Mouse (Mus musculus) myocyte (in vitro differentiated cells): ENCODE measurements around the gene Snap23.

Source experiments
- CEBPB ChIP-seq: IDR thresholded peaks from 2 replicates; pipeline ENCODE4 v1.6.1; 2011; ENCODE audit warnings: mild to moderate bottlenecking, moderate library complexity; ENCODE audit not compliant: poor library complexity, insufficient read depth, severe bottlenecking
- E2F4 ChIP-seq: IDR thresholded peaks from one replicate; pipeline ENCODE4 v1.6.1; 2011; ENCODE audit warnings: mild to moderate bottlenecking, control low read depth, moderate library complexity; ENCODE audit not compliant: insufficient read depth
- MAX ChIP-seq: IDR thresholded peaks from one replicate; pipeline ENCODE4 v1.6.1; 2011; ENCODE audit warnings: low read depth, mild to moderate bottlenecking, control low read depth
- POLR2A ChIP-seq: IDR thresholded peaks from one replicate; pipeline ENCODE4 v1.6.1; 2011; ENCODE audit warnings: low read depth, mild to moderate bottlenecking, control low read depth, moderate library complexity; ENCODE audit not compliant: insufficient read length
- TCF3 ChIP-seq: IDR thresholded peaks from one replicate; pipeline ENCODE4 v1.6.1; 2011; ENCODE audit warnings: low read depth, control low read depth; ENCODE audit not compliant: insufficient read length
- USF1 ChIP-seq: IDR thresholded peaks from one replicate; pipeline ENCODE4 v1.6.1; 2011; ENCODE audit warnings: low read depth, mild to moderate bottlenecking, control low read depth, moderate library complexity

DNA sequence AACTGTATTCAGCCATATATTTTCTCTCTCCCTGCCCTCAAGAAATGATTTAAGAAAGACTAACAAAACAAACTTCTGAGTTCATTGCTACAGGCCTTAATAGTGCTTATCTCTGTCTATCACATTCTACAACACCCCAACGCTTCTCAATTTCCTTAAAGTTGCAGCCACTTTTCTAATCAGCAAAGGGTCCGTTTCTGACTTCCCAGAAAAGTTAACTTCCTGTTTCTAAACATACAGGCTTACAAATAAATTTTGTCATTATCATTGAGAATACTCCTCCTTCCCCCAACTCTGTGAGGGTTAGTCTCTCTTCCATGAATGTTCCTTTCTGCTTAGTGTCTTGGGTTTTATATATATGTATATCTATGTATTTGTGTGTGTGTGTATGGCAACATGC lies 2.1 kb upstream of the Snap23 start:
- TF ChIP-seq USF1 = no peak
- no peak for TF ChIP-seq POLR2A
- TF ChIP-seq TCF3 = no peak
- TF ChIP-seq E2F4 = no peak
- TF ChIP-seq CEBPB = no peak
- no peak for TF ChIP-seq MAX
